Mouse (Mus musculus): ENCODE results near the gene Lnpk. TPM values are rescaled to one million over a fixed set of nuclear protein-coding genes. Genes with fewer than 3 reads are reported as not detected.

Gene Lnpk
- polyA plus RNA-seq, 1 experiment: 56.1 TPM

DNA sequence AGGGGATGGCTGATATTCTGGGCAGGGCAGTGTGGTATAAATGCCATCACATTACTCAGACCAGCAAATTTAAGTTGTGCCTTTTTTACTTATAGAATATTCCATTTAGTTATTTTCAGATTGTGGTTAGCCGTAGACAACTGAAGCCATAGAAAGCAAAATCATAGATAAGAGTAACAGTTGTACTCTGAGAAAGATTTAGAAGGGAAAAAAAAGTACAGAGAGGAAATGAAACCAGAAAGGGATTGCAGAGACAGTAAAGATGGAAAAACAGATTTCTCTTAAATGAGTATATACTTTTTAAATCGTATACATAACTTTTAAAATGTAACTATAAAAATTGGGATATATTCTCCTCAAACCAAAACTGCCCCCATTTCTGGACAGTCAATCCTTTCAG, 20.1 kb downstream of the Lnpk start:
- Histone ChIP-seq H3K4me1 (ENCODE audit: control insufficient read depth, insufficient read depth, low read length) (peaks cover 2% of the 10 kb centered on the region; the same call in 1 of the 2 replicates), H3K27me3 (ENCODE audit: control insufficient read depth, insufficient read depth, low read length) (no peaks in the 10 kb centered on the region), H3K36me3 (ENCODE audit: control insufficient read depth, insufficient read depth, low read length) (no peaks in the 10 kb centered on the region; the same call in 1 of the 2 replicates), H3K27ac (ENCODE audit: control insufficient read depth, insufficient read depth, low read depth, low read length) (no peak overlapping the region), H3K4me3 (ENCODE audit: control insufficient read depth, low read depth, low read length) (no peak overlapping the region)
- TF ChIP-seq POLR2A (IDR thresholded peaks at IDR 0.05; ENCODE audit: control insufficient read depth, low read depth, low read length): no peak
- no peak for TF ChIP-seq CTCF (IDR thresholded peaks at IDR 0.05; ENCODE audit: control insufficient read depth, insufficient read depth, insufficient replicate concordance, low read depth, low read length)

DNA sequence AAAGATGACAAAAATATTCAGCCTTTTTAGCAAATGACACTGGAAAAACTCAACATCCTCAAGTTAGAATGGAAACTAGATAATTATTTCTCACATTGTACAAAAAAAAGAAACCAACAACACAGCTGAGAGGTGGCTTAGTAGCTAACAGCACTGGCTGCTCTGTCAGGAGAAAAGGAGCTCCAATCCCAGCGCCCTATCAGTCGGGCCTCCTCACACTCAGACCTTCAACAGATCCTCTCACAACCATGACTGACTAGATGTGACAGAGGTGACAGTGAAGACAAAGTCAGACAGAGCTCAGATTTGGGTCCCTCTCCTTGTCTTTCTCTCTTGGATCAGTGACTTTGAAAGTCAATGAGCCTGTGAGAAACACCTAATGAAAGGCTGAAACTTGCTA, 21.8 kb downstream of the Lnpk start:
- Histone ChIP-seq H3K27ac (ENCODE audit: control insufficient read depth, insufficient read depth, low read depth, low read length) (no peak overlapping the region), H3K4me1 (ENCODE audit: control insufficient read depth, insufficient read depth, low read length) (no peaks in the 10 kb centered on the region), H3K4me3 (ENCODE audit: control insufficient read depth, low read depth, low read length) (no peak overlapping the region), H3K27me3 (ENCODE audit: control insufficient read depth, insufficient read depth, low read length) (no peaks in the 10 kb centered on the region), H3K36me3 (ENCODE audit: control insufficient read depth, insufficient read depth, low read length) (no peaks in the 10 kb centered on the region; the same call in 1 of the 2 replicates)
- TF ChIP-seq POLR2A (IDR thresholded peaks at IDR 0.05; ENCODE audit: control insufficient read depth, low read depth, low read length): no peak
- TF ChIP-seq CTCF (IDR thresholded peaks at IDR 0.05; ENCODE audit: control insufficient read depth, insufficient read depth, insufficient replicate concordance, low read depth, low read length): no peak

DNA sequence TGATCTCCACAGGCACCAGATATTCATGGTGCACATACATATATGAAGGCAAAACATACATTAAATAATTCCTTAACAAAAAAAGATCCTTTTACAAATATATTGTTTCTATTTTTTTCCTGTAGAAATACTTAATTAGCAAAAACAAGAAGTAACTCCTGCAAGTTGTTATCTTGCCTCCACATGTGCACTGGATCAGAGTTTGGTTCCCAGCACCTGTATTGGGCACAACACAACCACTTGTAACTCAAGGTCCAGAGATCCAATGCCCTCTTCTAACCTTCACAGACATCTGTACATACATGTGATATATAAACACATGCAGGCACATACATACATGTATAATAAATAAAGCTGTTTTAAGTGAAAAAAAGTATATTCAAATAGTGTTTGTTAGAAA, 27.3 kb downstream of the Lnpk start:
- TF ChIP-seq POLR2A (IDR thresholded peaks at IDR 0.05; ENCODE audit: control insufficient read depth, low read depth, low read length): no peak
- no peak for TF ChIP-seq CTCF (IDR thresholded peaks at IDR 0.05; ENCODE audit: control insufficient read depth, insufficient read depth, insufficient replicate concordance, low read depth, low read length)
- H3K4me1 ChIP-seq (ENCODE audit: control insufficient read depth, insufficient read depth, low read length): no peaks in the 10 kb centered on the region
- H3K36me3 ChIP-seq (ENCODE audit: control insufficient read depth, insufficient read depth, low read length): no peaks in the 10 kb centered on the region; the same call in 1 of the 2 replicates
- no peaks in the 10 kb centered on the region for H3K27me3 ChIP-seq (ENCODE audit: control insufficient read depth, insufficient read depth, low read length)
- H3K4me3 ChIP-seq (ENCODE audit: control insufficient read depth, low read depth, low read length): no peak overlapping the region
- H3K27ac ChIP-seq (ENCODE audit: control insufficient read depth, insufficient read depth, low read depth, low read length): no peak overlapping the region

GRCm38 (mm10) chr2:74548306-74548705, 30.9 kb downstream of the Lnpk start:
- H3K27me3 ChIP-seq (ENCODE audit: control insufficient read depth, insufficient read depth, low read length): no peaks in the 10 kb centered on the region
- TF ChIP-seq POLR2A (IDR thresholded peaks at IDR 0.05; ENCODE audit: control insufficient read depth, low read depth, low read length) (no peak), CTCF (IDR thresholded peaks at IDR 0.05; ENCODE audit: control insufficient read depth, insufficient read depth, insufficient replicate concordance, low read depth, low read length) (no peak)

DNA sequence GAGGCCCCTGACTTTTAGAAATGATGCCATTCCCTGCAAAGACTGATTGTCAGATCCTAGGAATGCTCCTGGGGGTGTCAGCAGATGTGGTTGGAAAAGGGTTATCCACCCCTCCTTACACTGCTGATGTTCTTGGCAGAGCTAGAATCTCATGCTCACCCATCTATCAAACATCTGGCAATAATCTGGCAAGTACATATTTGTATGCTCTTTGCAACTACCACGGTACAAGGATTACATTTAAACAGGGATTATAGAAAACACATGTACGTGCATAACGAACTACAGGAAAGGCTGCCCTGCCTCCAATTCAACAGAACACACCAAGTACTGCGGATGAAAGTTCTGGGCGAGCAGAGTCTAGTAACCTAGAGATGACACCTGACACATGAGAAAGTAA, 70.9 kb downstream of the Lnpk start:
- H3K36me3 ChIP-seq (ENCODE audit: control insufficient read depth, insufficient read depth, low read length): no peaks in the 10 kb centered on the region
- no peak overlapping the region for H3K27ac ChIP-seq (ENCODE audit: control insufficient read depth, insufficient read depth, low read depth, low read length)
- TF ChIP-seq POLR2A (IDR thresholded peaks at IDR 0.05; ENCODE audit: control insufficient read depth, low read depth, low read length) (no peak), CTCF (IDR thresholded peaks at IDR 0.05; ENCODE audit: control insufficient read depth, insufficient read depth, insufficient replicate concordance, low read depth, low read length) (no peak)
- 0 out of 2 replicates have a peak, but pooled peaks cover 2% of the 10 kb centered on the region for H3K4me1 ChIP-seq (ENCODE audit: control insufficient read depth, insufficient read depth, low read length)
- no peak overlapping the region for H3K4me3 ChIP-seq (ENCODE audit: control insufficient read depth, low read depth, low read length)
- H3K27me3 ChIP-seq (ENCODE audit: control insufficient read depth, insufficient read depth, low read length): no peaks in the 10 kb centered on the region

More at GRCm38 (mm10) chr2:74548306-74548705, 30.9 kb downstream of the Lnpk start:
- Histone ChIP-seq H3K27ac (ENCODE audit: control insufficient read depth, insufficient read depth, low read depth, low read length) (no peak overlapping the region), H3K36me3 (ENCODE audit: control insufficient read depth, insufficient read depth, low read length) (no peaks in the 10 kb centered on the region), H3K4me3 (ENCODE audit: control insufficient read depth, low read depth, low read length) (no peak overlapping the region), H3K4me1 (ENCODE audit: control insufficient read depth, insufficient read depth, low read length) (no peaks in the 10 kb centered on the region)

- H3K27ac ChIP-seq (ENCODE audit: control insufficient read depth, insufficient read depth, low read depth, low read length): no peak overlapping the region
- TF ChIP-seq POLR2A (IDR thresholded peaks at IDR 0.05; ENCODE audit: control insufficient read depth, low read depth, low read length) (no peak), CTCF (IDR thresholded peaks at IDR 0.05; ENCODE audit: control insufficient read depth, insufficient read depth, insufficient replicate concordance, low read depth, low read length) (no peak)
- no peaks in the 10 kb centered on the region for H3K36me3 ChIP-seq (ENCODE audit: control insufficient read depth, insufficient read depth, low read length)
Measured at GRCm38 (mm10) chr2:74506439-74506838, 72.8 kb downstream of the Lnpk start.

DNA sequence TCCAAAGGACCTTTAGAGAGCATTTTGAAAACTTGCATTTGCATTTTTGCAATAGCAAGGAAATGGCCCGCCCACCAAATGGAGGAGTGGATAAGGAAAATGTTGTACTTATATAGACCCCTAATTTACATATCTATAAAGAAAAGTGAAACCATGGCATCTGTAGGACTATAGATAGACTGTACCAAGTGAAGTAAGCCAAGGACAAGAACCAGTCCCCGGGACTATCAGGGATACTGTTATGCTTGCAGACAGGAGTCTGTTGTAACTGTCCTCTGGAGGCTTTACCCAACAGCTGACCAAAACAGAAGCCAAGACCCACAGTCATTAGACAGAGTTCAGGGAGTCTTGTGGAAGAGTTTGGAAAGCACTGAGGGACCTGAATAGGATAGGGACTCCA, 78.9 kb downstream of the Lnpk start:
- Histone ChIP-seq H3K27me3 (ENCODE audit: control insufficient read depth, insufficient read depth, low read length) (no peaks in the 10 kb centered on the region), H3K4me3 (ENCODE audit: control insufficient read depth, low read depth, low read length) (no peak overlapping the region), H3K4me1 (ENCODE audit: control insufficient read depth, insufficient read depth, low read length) (no peaks in the 10 kb centered on the region), H3K36me3 (ENCODE audit: control insufficient read depth, insufficient read depth, low read length) (no peaks in the 10 kb centered on the region), H3K27ac (ENCODE audit: control insufficient read depth, insufficient read depth, low read depth, low read length) (no peak overlapping the region)
- TF ChIP-seq CTCF (IDR thresholded peaks at IDR 0.05; ENCODE audit: control insufficient read depth, insufficient read depth, insufficient replicate concordance, low read depth, low read length): no peak
- TF ChIP-seq POLR2A (IDR thresholded peaks at IDR 0.05; ENCODE audit: control insufficient read depth, low read depth, low read length): no peak

More at GRCm38 (mm10) chr2:74506439-74506838, 72.8 kb downstream of the Lnpk start:
- 0 out of 2 replicates have a peak, but pooled peaks cover 2% of the 10 kb centered on the region for H3K4me1 ChIP-seq (ENCODE audit: control insufficient read depth, insufficient read depth, low read length)
- H3K27me3 ChIP-seq (ENCODE audit: control insufficient read depth, insufficient read depth, low read length): no peaks in the 10 kb centered on the region
- no peak overlapping the region for H3K4me3 ChIP-seq (ENCODE audit: control insufficient read depth, low read depth, low read length)

DNA sequence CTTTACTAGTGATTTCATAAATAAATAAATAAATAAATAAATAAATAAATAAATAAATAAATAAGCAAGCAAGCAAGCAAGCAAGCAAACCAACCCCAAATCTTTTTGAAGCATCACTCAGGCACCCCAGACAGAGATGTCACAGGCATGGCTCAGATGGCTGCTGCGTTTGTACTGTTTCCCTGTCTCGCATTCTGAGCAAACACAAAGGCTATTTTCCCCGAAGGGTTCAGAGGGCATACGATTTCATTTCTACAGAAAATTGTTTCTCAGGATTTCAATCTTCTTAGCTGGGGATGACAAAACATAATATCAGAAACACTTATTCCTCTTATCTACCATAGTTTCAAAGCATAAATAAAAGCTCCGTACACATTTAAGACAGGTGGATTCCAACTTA, 81.4 kb downstream of the Lnpk start:
- Histone ChIP-seq H3K36me3 (ENCODE audit: control insufficient read depth, insufficient read depth, low read length) (no peaks in the 10 kb centered on the region), H3K27me3 (ENCODE audit: control insufficient read depth, insufficient read depth, low read length) (no peaks in the 10 kb centered on the region), H3K4me3 (ENCODE audit: control insufficient read depth, low read depth, low read length) (no peak overlapping the region), H3K27ac (ENCODE audit: control insufficient read depth, insufficient read depth, low read depth, low read length) (no peak overlapping the region), H3K4me1 (ENCODE audit: control insufficient read depth, insufficient read depth, low read length) (no peaks in the 10 kb centered on the region)
- TF ChIP-seq CTCF (IDR thresholded peaks at IDR 0.05; ENCODE audit: control insufficient read depth, insufficient read depth, insufficient replicate concordance, low read depth, low read length) (no peak), POLR2A (IDR thresholded peaks at IDR 0.05; ENCODE audit: control insufficient read depth, low read depth, low read length) (no peak)
